Mouse (Mus musculus): ENCODE data around the gene H2-T22.

- TF ChIP-seq CTCF (IDR thresholded peaks at IDR 0.05; ENCODE audit: low read depth) (no peak), EP300 (IDR thresholded peaks at IDR 0.05; ENCODE audit: low read depth) (no peak)
These were observed 13.5 kb downstream of the H2-T22 start for GRCm38 (mm10) chr17:36028879-36029619.

Measured in liver, embryonic 14.5 days (tissue).